Mouse (Mus musculus): ENCODE measurements around the gene Cinp.
"Not testable (repeated sequence)": the region's sequence is repeated elsewhere in the genome, so short reads cannot be mapped to it uniquely, and the experiment has no call there.

Cinp gene

GRCm38 (mm10) chr12:110858681-110859080 lies 30.3 kb downstream of the Cinp start:
- not testable (repeated sequence) for DNase-seq

GRCm38 (mm10) chr12:110857196-110857595 lies 31.7 kb downstream of the Cinp start:
- no peak for DNase-seq

- DNase-seq = no peak
These were observed 33.9 kb downstream of the Cinp start for GRCm38 (mm10) chr12:110854786-110855737.

- no peak for DNase-seq
These were observed 37.0 kb downstream of the Cinp start for GRCm38 (mm10) chr12:110851923-110852322.

- no peak for DNase-seq
These were observed 37.5 kb downstream of the Cinp start for GRCm38 (mm10) chr12:110851414-110851813.

- no peak for DNase-seq
These were observed 38.1 kb downstream of the Cinp start for GRCm38 (mm10) chr12:110850929-110851256.

- peak; percentile 86 for DNase-seq
These were observed 38.7 kb downstream of the Cinp start, which contains the start of gene Zfp839 for GRCm38 (mm10) chr12:110850010-110850928. Gene Zfp839 (plus strand): TSS chr12:110850253.

- peak; percentile 47 for DNase-seq
These were observed 42.7 kb downstream of the Cinp start for GRCm38 (mm10) chr12:110846191-110846765.

- peak; percentile 95 for DNase-seq
These were observed 43.6 kb downstream of the Cinp start for GRCm38 (mm10) chr12:110845131-110845880.

- no peak for DNase-seq
These were observed 44.5 kb downstream of the Cinp start for GRCm38 (mm10) chr12:110844227-110845130.

GRCm38 (mm10) chr12:110843194-110844048 lies 45.5 kb downstream of the Cinp start:
- peak; percentile 86 for DNase-seq

- DNase-seq = no peak
These were observed 47.0 kb downstream of the Cinp start for GRCm38 (mm10) chr12:110841731-110842493.

- peak; percentile 96 for DNase-seq
These were observed 48.4 kb downstream of the Cinp start, which contains the start of gene Mok for GRCm38 (mm10) chr12:110840348-110841198. Gene Mok (minus strand): TSS chr12:110840939.

GRCm38 (mm10) chr12:110837850-110838249 lies 51.1 kb downstream of the Cinp start:
- DNase-seq = no peak

- peak; percentile 82 for DNase-seq
These were observed 51.6 kb downstream of the Cinp start for GRCm38 (mm10) chr12:110837192-110837841.

- DNase-seq = no peak
These were observed 52.2 kb downstream of the Cinp start for GRCm38 (mm10) chr12:110836729-110837128.

GRCm38 (mm10) chr12:110835182-110835581 lies 53.8 kb downstream of the Cinp start:
- no peak for DNase-seq

Data from retina, postnatal 1 day (tissue).